Mouse (Mus musculus): ENCODE results near the gene Gpr83.

Gene Gpr83

DNA sequence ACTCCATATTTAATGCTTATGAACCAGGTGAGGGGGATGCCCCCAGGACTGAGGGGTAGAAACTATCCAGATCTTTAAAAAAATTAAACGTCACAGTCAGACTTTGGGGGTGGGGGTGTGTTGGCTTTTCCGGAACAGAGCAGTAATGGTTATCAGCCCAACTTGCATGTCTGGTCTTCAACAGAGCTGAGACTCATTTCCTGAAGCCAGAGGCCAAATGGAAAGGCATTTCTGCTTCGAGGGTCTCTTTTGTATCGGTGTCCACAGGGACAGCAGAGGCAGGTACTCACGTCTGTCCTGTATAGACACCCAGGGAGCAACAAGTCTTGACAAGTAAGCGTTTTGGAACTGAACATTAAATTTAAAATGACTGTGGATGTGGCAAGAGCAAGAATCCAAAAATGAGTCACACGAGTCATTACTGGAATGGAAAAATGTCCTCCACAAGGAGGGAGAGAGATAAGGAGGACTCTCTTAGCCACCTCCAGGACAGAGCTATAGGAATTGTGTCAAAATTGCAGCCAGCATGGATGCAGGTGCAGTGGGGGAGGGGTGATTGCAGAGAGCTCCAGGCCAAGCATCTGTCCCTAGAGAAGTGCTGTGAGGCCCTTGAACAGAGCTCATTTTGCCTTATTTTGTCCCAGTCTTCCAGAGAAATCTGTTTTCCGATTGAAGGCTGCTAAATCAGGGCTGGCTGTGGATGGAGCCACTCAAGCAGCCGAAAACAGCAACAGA lies 44.9 kb downstream of the Gpr83 start:
- no peak for DNase-seq (ENCODE audit: inconsistent ontology term)

DNA sequence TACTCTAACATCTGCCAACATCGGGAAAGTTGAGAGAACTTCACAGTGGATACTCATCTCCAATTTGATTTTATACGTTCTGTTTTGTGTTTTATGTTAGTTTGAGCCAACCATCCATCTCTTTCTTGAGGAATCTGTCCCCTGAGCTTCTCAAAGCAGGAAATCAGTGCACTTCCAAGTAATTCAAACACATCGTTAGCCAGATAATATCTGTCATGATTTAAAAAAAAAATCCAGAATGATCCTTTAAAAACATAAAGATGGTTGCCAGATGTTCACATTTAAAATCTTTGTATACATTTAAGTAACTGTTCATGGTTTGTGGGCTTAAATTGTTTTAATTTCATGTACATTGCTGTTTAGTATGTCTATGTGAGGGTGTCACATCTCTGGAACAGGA lies 45.9 kb downstream of the Gpr83 start:
- DNase-seq (ENCODE audit: inconsistent ontology term), result no peak

DNA sequence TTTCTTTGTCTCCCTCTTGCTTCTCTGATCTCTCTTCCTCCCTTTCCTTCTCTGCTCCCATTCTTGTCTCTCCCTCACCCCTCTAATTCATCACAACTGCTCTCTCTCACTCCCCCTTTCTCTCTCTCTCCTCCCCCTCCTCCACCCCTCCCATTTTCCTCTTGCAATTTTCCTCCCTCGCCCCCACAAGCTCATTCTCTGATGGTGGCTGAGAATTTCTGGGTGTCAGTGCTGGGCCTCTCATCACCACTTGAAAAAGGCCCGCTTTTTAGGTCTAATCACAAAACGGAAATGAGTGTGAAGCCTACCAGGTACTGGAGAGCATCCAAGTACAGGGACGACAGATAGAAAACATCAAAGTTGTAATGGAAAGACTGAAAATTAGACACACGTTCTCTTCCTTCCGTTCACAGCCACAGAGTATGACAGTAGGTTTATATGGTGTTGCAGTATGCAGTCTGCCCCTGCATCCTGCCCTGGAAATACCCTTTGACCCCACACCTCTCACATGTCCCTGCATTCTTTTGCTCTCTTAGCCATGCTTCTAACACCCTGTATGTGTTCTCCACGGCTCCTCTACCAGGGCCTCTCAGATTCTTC lies 47.9 kb downstream of the Gpr83 start:
- no peak for DNase-seq (ENCODE audit: inconsistent ontology term)

DNA sequence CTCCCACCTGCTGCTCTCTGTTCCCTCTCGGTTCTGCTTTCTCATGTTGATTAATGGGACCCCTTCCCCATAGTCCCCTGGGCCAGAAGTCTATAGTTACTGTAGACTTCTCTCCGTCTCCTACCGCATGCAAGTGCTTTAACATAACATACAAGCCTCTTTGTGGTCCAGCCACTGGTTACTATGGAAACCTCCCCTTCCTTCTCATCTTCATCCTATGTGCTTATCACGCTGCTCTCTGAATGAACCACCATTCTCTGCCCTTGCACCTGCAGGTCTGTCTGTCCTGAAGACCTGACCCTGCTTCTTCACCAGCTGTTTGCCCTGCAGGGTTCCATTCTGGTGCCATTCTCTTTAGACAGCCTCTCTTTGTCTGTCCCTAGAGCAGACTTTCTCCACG lies 50.0 kb downstream of the Gpr83 start:
- DNase-seq (ENCODE audit: inconsistent ontology term), result no peak

DNA sequence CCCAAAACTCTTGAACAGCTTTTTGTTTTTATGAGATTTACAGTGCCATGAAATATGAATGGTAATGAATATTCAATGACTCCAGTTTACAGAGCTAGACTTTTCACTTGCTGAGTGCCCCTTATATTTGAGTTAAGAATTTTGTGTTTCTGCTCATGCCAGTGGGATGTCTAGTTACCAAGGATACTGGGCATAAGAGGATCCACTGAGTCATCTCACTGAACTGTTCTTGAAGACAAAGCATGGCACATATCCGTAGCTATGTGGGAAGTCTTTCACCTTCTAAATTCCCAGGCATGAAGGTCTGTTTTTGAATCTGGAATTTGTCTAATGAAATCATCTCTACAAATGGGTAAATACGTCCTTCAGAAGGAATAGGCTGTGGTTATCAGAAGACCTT lies 52.0 kb downstream of the Gpr83 start:
- no peak for DNase-seq (ENCODE audit: inconsistent ontology term)

DNA sequence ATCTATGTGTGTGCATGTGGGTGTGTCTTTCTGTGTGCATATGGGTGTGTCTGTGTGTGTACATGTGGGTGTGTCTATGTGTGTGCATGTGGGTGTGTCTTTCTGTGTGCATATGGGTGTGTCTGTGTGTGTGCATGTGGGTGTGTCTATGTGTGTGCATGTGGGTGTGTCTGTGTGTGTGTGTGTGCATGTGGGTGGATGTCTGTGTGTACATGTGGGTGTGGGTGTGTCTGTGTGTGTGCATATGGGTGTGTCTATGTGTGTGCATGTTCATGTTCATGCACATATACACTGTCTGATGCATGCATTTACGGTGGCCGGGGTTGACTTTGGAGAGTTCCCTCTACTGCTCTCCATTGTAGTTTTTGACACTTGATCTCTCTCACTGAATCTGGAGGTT lies 57.7 kb downstream of the Gpr83 start:
- DNase-seq (ENCODE audit: inconsistent ontology term), result no peak

DNA sequence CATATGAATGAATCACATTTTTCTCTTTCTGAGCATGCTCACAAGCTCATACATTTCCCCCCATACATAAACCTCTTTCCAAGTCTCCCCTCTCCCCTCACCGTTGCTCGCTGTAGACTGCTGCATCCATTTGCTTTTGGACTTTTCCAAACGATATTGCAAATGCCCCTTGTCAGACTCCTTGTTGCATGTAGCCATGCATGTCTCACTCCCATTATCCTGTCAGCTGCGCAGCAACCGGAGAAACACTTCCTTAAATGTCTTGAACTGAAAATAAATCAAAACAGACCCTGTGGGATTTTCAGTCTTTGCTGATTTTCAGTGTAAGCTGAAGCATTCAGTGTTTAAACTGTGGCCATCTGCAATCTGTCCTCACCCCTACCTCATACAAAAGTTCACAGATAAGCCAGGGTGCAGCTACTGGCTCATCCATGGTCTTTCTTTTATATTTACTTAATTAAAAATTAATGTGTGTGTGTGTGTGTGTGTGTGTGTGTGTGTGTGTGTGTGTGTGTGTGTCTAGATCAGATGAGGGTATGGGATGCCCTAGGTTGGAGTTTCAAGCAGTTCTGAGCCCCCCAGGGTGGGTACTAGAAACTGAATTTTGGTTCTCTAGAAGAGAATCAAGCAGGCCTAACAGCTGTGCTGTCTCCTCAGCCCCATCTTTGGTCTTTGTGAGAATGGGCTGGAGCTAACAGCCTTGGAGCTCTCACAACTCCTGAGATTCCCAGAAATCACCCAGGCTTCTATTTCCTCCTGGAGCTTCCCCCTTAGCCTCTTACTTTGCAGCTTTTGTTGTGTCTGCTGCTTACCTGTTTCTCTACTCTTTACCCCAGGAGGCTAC lies 59.0 kb downstream of the Gpr83 start:
- no peak for DNase-seq (ENCODE audit: inconsistent ontology term)

Measured in Muller cell, postnatal 12 days (primary cell).